Mouse (Mus musculus) urinary bladder, adult 18-20 months (tissue): ENCODE data around the gene Vgll4.

ENCODE experiments used
- DNase-seq, 2 experiments: peaks; one replicate each; pipeline ENCODE4 v3.0.0; 2022; ENCODE audit warnings: low spot score in 2 of 2, mixed read lengths in 2 of 2

Gene Vgll4

DNA sequence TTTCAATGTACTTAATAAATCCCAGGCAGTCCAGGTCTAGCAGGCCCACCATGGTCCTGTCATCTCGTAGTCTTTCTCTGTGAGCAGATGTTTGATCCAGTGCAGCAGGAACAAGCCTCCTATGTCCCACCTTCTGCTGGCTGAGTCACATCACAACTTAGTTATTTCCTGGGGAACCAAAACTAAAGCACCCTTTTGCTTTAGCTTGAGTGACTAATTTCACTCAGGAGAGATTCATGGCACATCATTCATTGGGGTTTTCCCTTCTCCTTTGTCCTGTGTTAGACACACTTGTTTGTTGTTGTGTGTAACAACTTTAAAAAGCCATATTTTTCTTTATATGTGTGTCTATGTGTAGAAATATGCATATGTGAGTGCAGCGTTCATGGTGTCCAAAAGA is 126.9 kb downstream of the Vgll4 start:
- no peak for DNase-seq

- DNase-seq = no peak
These were observed 127.7 kb downstream of the Vgll4 start for GRCm38 (mm10) chr6:114842131-114842530.

GRCm38 (mm10) chr6:114840012-114840411 is 129.8 kb downstream of the Vgll4 start:
- DNase-seq = no peak

DNA sequence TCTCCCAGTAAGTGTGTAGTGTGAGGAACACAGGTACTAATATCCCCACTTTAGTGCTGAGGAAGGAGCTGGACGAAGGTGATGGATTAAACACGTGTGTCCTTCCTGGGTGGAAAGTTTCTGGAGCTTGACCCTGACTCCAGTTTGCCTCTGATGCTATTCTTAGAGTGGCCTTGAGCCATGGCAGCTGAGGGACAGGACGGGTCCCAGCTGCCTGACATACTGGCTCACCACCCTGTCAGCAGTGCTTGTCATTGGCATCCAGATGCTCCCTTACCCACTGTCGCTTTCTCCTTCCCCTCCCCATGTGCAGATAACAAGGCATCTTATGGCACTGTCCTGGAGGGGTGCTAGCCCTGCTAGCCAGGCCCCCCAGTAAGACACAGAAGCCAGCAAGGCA is 130.9 kb downstream of the Vgll4 start:
- DNase-seq = no peak

- DNase-seq = no peak
These were observed 133.4 kb downstream of the Vgll4 start for GRCm38 (mm10) chr6:114836433-114836832.

GRCm38 (mm10) chr6:114835752-114836151 is 134.0 kb downstream of the Vgll4 start:
- DNase-seq = no peak

DNA sequence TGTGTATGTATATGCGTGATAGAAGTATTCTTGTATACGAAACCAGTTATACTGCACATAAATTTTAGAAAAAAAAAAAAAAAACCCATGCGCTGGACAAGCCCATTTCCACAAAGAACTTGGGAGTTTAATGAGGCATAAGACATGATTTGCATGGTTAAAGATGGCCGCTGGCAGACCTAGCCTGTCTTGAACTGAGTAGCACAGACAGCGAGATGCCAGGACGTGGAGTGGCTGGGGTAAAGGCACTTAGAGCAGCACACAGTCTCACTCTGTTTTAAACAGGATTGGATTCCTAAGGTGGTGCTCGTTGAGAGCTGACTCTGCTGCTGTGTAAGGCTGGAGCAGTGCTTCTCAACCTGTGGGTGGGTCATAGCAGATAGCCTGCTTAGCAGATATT is 134.4 kb downstream of the Vgll4 start:
- DNase-seq = no peak

- DNase-seq = no peak
These were observed 135.9 kb downstream of the Vgll4 start for GRCm38 (mm10) chr6:114833791-114834346.

DNA sequence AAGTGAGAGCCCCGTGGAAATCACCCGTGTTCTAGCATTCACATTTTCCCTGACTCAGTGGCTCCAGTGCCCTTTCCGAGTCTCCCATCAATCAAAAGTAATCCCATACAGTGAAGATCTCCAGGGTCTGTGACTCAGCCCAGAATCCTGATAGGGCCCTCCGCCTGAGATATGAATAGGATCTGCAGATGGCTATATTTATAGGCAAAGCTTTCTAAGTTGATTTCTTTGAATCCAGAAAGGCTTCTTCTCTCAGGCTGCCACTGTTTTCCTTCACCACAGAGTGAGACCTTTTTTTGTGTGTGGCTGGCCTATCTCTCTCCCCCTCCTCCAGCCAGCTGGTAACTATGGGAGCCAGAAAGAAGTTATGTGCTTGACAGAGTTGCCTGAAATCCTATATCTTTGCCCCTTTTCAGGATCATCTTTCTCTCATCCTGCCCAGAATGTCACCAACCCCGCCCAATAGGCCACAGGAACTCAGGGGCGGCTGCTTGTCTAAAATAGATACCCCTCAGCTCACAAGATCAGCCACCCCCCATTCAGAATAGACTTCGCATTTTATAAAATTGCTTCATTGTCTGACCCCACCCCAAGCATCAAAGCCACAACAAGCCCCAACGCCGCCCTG is 136.6 kb downstream of the Vgll4 start:
- no peak for DNase-seq

DNA sequence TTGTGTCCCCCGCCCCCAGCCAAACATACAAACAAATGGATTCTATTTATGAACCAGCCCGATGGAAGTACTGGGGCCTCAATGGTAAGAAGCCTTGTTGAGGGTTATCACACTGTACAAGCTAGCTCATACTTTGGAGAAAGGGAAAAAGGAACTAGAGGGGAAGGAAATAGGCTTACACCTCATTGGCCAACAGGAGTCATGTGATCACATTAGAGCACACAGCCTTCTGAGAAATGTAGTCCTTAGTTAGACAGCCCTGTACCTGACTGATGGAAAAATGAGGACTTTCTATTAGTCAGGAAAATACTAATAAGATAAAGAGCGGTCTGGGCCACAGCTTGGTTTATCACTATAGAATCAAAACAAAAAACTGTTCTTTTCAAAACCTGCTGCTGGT is 138.0 kb downstream of the Vgll4 start:
- DNase-seq = no peak

- DNase-seq = no peak
These were observed 139.9 kb downstream of the Vgll4 start for GRCm38 (mm10) chr6:114829660-114830438.

- DNase-seq = no peak
These were observed 142.9 kb downstream of the Vgll4 start for GRCm38 (mm10) chr6:114826889-114827288.

- no peak for DNase-seq
These were observed 148.1 kb downstream of the Vgll4 start for GRCm38 (mm10) chr6:114821646-114822045.

DNA sequence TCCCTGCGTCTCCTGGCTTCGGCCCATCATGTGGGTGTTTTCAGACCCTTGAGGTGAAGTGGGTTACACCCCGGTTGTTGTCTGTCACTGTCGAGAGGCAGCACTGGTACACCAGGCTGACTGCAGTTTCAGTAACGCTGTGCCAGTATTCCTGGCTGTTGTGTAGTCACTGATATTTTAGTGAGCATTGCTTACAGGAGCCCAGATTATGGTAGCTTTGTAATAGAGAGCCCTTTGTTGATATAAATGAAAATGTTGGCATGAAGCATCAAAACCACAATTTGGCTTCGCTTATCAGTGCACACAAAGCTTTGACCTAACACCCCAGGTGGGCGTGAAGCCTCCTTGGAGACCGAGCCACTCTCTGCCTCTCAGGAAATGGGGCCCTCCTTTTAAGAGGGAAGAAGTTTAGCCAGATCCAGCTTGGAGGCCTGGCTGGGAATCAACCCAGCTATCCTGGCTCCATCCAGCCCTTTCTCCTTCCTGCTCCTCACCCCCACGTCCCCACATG is 149.8 kb downstream of the Vgll4 start:
- DNase-seq = no peak

DNA sequence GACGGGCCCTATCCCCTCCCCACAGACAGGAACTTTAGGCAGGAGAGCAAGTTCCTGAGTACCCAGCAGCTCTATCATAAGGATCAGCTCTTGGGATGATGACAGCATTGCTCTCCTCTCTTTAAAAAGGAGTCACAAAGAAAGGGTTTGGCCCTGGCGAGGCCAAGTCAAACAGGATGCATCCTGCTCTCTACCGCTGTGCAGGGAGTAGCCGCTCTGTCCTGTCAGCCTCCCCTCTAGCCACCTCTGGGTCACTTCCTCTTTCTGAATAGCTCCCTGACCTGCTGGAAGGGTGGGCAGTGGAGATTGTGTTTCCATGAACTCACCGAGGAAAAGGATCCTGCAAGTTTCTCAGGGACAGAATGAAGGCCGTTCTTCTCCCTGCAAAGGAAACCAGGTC is 151.3 kb downstream of the Vgll4 start:
- DNase-seq = no peak

DNA sequence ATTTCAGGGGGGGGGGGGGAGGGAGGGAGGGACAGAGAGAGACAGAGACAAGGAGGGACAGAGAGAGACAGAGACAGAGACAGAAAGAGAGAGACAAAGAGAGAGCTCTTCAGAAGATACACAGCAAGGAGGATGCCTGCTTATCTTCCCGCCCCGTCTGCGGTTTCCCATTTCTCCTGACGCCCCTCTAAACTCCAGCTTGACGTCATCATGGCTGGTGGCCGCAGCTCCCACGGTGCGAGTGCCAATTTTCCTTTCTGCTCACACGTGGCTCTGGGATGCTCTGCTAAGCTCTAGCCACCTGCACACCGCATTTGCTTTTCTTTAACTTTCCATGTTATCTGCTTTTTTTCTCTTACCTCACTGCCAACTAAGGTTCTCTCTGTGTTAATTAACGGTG is 151.8 kb downstream of the Vgll4 start:
- DNase-seq = no peak

- no peak for DNase-seq
These were observed 154.7 kb downstream of the Vgll4 start for GRCm38 (mm10) chr6:114814882-114815650.

DNA sequence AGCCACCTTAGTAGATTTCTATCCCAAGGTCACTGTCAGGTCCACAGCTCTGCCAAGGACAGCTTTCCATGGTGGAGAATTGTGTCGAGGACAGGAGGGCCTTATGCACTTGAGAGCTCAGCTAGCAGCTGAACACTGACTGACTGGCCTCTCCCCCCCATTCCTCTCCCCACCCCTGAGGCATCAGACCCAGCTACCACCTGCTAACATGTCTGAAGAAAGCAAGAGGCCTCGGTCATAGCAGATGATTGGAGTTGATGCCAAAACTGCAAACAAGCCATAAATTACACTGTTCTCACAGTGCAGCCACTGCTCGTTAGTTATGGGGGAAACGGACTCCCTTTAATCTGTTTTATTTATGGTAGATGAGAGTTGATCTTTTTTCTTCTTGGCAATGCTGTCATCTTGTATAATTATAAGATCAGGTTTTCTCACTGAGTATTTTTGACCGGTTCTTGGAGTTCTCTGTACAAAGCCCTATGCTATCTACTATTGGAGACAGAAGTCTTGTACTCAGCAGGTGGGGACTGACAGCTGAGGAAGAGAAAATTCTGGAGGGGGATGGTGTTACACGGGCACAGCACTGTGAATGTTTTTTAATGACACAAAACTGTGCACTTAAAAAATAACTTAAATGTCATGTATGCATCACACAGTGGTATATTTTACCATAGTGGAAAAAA is 155.5 kb downstream of the Vgll4 start:
- no peak for DNase-seq

- no peak for DNase-seq
These were observed 157.0 kb downstream of the Vgll4 start for GRCm38 (mm10) chr6:114812779-114813178.

- DNase-seq = peak in 1 of 2 experiments; percentile 27
These were observed 157.5 kb downstream of the Vgll4 start for GRCm38 (mm10) chr6:114812322-114812721.
